Mouse (Mus musculus) ovary, adult 2 months (tissue): ENCODE data around the gene Fzd7. TPM values are rescaled to one million over a fixed set of nuclear protein-coding genes. Genes with fewer than 3 reads are reported as not detected.

Experiments used
- polyA plus RNA-seq: library from polyadenylated mRNA; depleted of rRNA; stranded (reverse); fragments of >200 nt; gene quantifications from 2 replicates; pipeline ENCODE4 v1.2.3, GENCODE M21; 2012; rRNA removed

The Fzd7 gene
- polyA plus RNA-seq, result 30.6 and 39.9 TPM in 2 replicates

GRCm38 (mm10) chr1:59482331-59482695 is at the start of gene Fzd7:
TSS of gene Fzd7 (plus strand) at chr1:59482424.

GRCm38 (mm10) chr1:59516026-59516917 is 34.0 kb downstream of the Fzd7 start, which contains the start of gene Gm973:
TSS of gene Gm973 (plus strand) at chr1:59516264.

Other genes starting within 250 kb of the Fzd7 start
- 4.9 and 6.0 TPM in 2 replicates for gene Als2, start 245.2 kb upstream of the Fzd7 start, polyA plus RNA-seq
- gene Cdk15, start 225.5 kb upstream of the Fzd7 start, polyA plus RNA-seq, result 0.23 TPM in 1 of 2 replicates, not detected in the other
- 3.0 and 4.0 TPM in 2 replicates for gene Gm973, start 33.8 kb downstream of the Fzd7 start, polyA plus RNA-seq
- 4.5 and 5.0 TPM in 2 replicates for gene Sumo1, start 188.4 kb downstream of the Fzd7 start, polyA plus RNA-seq
- 35.1 and 43.5 TPM in 2 replicates for gene Nop58, start 202.5 kb downstream of the Fzd7 start, polyA plus RNA-seq